ENCODE assay signal across 19 mouse cellular contexts in the genomic region with DNA sequence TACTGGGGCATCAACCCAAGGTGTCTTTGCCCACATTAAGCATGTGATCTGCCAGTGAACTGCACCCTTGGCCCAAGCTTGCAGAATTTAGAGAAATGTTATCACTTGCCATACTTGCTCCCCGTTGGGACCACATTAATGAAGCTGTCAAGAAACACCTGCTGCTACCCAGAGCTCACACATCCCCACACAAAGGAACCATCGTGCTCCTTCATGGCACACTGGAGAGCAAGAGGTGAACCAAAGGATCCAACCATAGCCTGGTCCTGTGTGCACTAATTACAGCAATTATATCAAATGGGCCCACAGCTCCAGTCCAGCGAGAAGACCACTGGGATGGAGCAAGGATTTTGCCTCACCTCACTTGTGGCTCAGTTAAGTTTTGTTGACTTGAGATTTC.
DNase-seq lines count a peak whose midpoint lies in the region; ATAC-seq lines count a peak whose summit lies in the region.
"Had no signal": no experiment of that assay in that cellular context is flagged by ENCODE, and none has a peak within 500 bp of the region (broad histone marks: within the 10 kb centered on the region; RNA-seq: fewer than 3 reads in every experiment).

No protein-coding gene starts in this region.

- no peak overlapping the region for H3K4me3 ChIP-seq in midbrain, embryonic 11.5 days (ENCODE audit: low read depth, low read length)
- no peak overlapping the region for H3K4me3 ChIP-seq in midbrain, embryonic 10.5 days
- H3K4me3 ChIP-seq: forebrain, embryonic 13.5 days; forebrain, embryonic 15.5 days had no signal

- no peaks in the 10 kb centered on the region for H3K9me3 ChIP-seq in midbrain, embryonic 11.5 days (ENCODE audit: control insufficient read depth, low read length)
- no peaks in the 10 kb centered on the region for H3K9me3 ChIP-seq in midbrain, embryonic 10.5 days (replicated peaks)
- H3K9me3 ChIP-seq: forebrain, embryonic 13.5 days; forebrain, embryonic 15.5 days had no signal

- no peaks in the 10 kb centered on the region for H3K36me3 ChIP-seq in midbrain, embryonic 11.5 days (ENCODE audit: control insufficient read depth, insufficient read depth, low read length)
- no peaks in the 10 kb centered on the region for H3K36me3 ChIP-seq in midbrain, embryonic 10.5 days
- H3K36me3 ChIP-seq: forebrain, embryonic 15.5 days had no signal

- no peak overlapping the region for H3K27ac ChIP-seq in midbrain, embryonic 11.5 days (ENCODE audit: low read depth, low read length)
- H3K27ac ChIP-seq in midbrain, embryonic 10.5 days (replicated peaks) = no peak overlapping the region
- H3K27ac ChIP-seq: forebrain, embryonic 13.5 days; forebrain, embryonic 15.5 days had no signal

- H3K9ac ChIP-seq in midbrain, embryonic 11.5 days (ENCODE audit: low read length) = 0 out of 2 replicates have a peak overlapping the region, but pooled peaks have one; percentile 14
- H3K9ac ChIP-seq: forebrain, embryonic 13.5 days; forebrain, embryonic 15.5 days; forebrain, postnatal 0 days had no signal

- WGBS in midbrain, embryonic 11.5 days = 61% methylated on average over 3 of the region's 3 CpGs
- 69% methylated on average over 3 of the region's 3 CpGs for WGBS in midbrain, embryonic 10.5 days

- H3K27me3 ChIP-seq in midbrain, embryonic 11.5 days (ENCODE audit: control insufficient read depth, insufficient read depth, low read length) = no peaks in the 10 kb centered on the region
- no peaks in the 10 kb centered on the region for H3K27me3 ChIP-seq in midbrain, embryonic 10.5 days (ENCODE audit: low read depth, poor library complexity, severe bottlenecking)
- H3K27me3 ChIP-seq: forebrain, embryonic 13.5 days; forebrain, embryonic 15.5 days; Patski had no signal

- H3K4me2 ChIP-seq in midbrain, embryonic 11.5 days = no peak overlapping the region
- H3K4me2 ChIP-seq: forebrain, embryonic 13.5 days; forebrain, embryonic 15.5 days had no signal

- no peak for ATAC-seq in midbrain, embryonic 11.5 days (ENCODE audit: low FRiP score)
- no peak for ATAC-seq in megakaryocyte, adult 5-6 weeks (ENCODE audit: poor library complexity, severe bottlenecking)
- ATAC-seq: activated CD4-positive, CD25-positive, alpha-beta regulatory T cell, adult 4 months; forebrain, embryonic 13.5 days; forebrain, embryonic 15.5 days; forebrain, postnatal 0 days; Patski had no signal

- DNase-seq in heart, adult 11 months = peak; percentile 55
- DNase-seq in heart, postnatal 4 days = no peak
- DNase-seq in midbrain, embryonic 11.5 days (ENCODE audit: low spot score, missing footprints) = peak; percentile 81
- no peak for DNase-seq in midbrain, embryonic 10.5 days (ENCODE audit: low spot score)
- peak; percentile 53 for DNase-seq in retina, embryonic 14.5 days (ENCODE audit: low spot score)
- DNase-seq in left cerebral cortex, adult 8-10 months (ENCODE audit: low spot score in 2 of 2) = no peak
- DNase-seq: adrenal gland, adult 8-10 months; adrenal gland, postnatal 14 days; adrenal gland, postnatal 36 days; cerebellum, adult 11-12 months; cerebellum, adult 2 months; cerebellum, adult 9-10 months; cerebellum, postnatal 25 days; forebrain, postnatal 0 days had no signal

- peaks cover 3% of the 10 kb centered on the region; the same call in 1 of the 2 replicates for H3K4me1 ChIP-seq in midbrain, embryonic 11.5 days (ENCODE audit: control insufficient read depth, insufficient read depth, low read length)
- peaks cover 15% of the 10 kb centered on the region for H3K4me1 ChIP-seq in midbrain, embryonic 10.5 days
- H3K4me1 ChIP-seq: forebrain, embryonic 15.5 days had no signal

Comparison
In these comparisons a context has a peak if more than half of its experiments do, and no peak if none do; other contexts are left out.
1. DNase-seq: peak in heart, adult 11 months (single experiment), midbrain, embryonic 11.5 days (single experiment) and retina, embryonic 14.5 days (single experiment); none in heart, postnatal 4 days (single experiment), midbrain, embryonic 10.5 days (single experiment) and left cerebral cortex, adult 8-10 months (0 of 2).